Mouse (Mus musculus): ENCODE data around the gene Olfr459. TPM values are rescaled to one million over a fixed set of nuclear protein-coding genes. Genes with fewer than 3 reads are reported as not detected.

The Olfr459 gene
- total RNA-seq, 2 experiments from 2014 or later, result not detected

Other genes starting within 250 kb of the Olfr459 start
- 0.15 and 4.2 TPM in 2 replicates for gene Ephb6, start 169.7 kb downstream of the Olfr459 start, total RNA-seq (2015)
- gene Ephb6, start 169.7 kb downstream of the Olfr459 start, total RNA-seq (2017), result 1.7 and 2.6 TPM in 2 replicates
- gene Trpv6, start 138.8 kb downstream of the Olfr459 start, total RNA-seq (2015), result not detected in 2 replicates
- not detected in 2 replicates for gene Trpv6, start 138.8 kb downstream of the Olfr459 start, total RNA-seq (2017)
- 0.10 TPM in 1 of 2 replicates, not detected in the other for gene Trpv5, start 94.4 kb downstream of the Olfr459 start, total RNA-seq (2015)
- not detected in 2 replicates for gene Trpv5, start 94.4 kb downstream of the Olfr459 start, total RNA-seq (2017)
- gene Llcfc1, start 90.7 kb downstream of the Olfr459 start, total RNA-seq (2015), result not detected in 2 replicates
- not detected in 2 replicates for gene Llcfc1, start 90.7 kb downstream of the Olfr459 start, total RNA-seq (2017)
- gene Kel, start 70.8 kb downstream of the Olfr459 start, total RNA-seq (2015), result 15.2 and 34.6 TPM in 2 replicates
- gene Kel, start 70.8 kb downstream of the Olfr459 start, total RNA-seq (2017), result 4.7 and 9.3 TPM in 2 replicates
- not detected in 2 replicates for gene Pip, start 72.4 kb upstream of the Olfr459 start, total RNA-seq (2015)
- not detected in 2 replicates for gene Pip, start 72.4 kb upstream of the Olfr459 start, total RNA-seq (2017)
- gene Sval2, start 77.8 kb upstream of the Olfr459 start, total RNA-seq (2015), result not detected in 2 replicates
- not detected in 2 replicates for gene Sval2, start 77.8 kb upstream of the Olfr459 start, total RNA-seq (2017)
- gene Sval1, start 176.5 kb upstream of the Olfr459 start, total RNA-seq (2015), result not detected in 2 replicates
- not detected in 2 replicates for gene Sval1, start 176.5 kb upstream of the Olfr459 start, total RNA-seq (2017)
- not detected in 2 replicates for gene Sval3, start 193.0 kb upstream of the Olfr459 start, total RNA-seq (2015)
- not detected in 2 replicates for gene Sval3, start 193.0 kb upstream of the Olfr459 start, total RNA-seq (2017)